Mouse (Mus musculus) ovary, postnatal 14 days (tissue): ENCODE data around the gene Apc2.
"Not testable (repeated sequence)": the region's sequence is repeated elsewhere in the genome, so short reads cannot be mapped to it uniquely, and the experiment has no call there.

Source experiments
- DNase-seq: peaks from one replicate; pipeline ENCODE4 v3.0.0; 2022; ENCODE audit warnings: low spot score

Gene Apc2

DNA sequence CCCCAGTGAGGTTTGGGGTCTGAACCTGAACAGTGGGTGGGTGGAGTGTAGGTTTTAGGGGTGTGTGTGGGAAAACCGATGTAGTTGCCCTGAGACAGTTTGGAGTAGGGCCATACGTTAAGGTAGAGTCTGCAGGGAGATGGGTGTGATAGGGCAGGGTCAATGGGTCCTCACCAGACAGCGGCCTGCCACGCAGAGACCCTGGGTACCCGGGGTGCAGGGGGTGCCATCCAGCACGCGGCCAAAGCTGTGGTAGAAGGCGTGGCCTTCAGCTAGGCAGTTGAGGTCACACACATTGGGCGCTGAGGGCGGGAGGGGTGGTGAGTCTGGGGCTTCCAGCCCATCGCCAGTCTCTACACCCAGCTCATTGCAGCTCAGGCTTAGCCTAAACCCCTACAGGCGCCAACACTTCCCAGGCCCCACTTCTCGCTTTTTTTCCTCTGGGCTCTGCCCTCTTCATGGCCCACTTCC, 47.7 kb downstream of the Apc2 start:
- DNase-seq: no peak

DNA sequence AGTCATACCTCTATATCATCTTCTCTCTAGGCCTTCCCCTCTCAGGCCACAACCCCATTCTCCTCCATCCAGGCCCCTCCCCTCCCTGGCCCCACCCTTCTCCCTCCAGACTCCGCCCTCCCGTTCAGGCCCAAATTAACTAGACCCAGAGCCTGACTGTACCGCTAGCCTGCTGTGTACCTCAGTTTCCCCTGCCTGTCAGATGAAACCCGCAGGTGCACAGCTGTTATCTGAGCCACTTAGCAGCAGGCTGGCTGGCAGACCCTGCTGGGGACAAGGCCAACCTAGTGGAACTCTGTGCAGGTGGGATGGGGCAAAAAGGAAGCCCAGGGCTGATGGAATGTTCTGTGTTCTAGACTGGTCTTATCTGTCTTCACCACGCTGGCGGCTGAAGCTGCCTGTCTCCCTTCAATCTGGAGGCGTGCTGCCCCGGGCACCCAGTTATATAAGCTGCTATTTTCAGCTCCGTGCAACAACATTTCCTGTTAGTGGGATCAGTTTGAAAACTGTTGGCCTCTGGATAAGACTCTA, 48.4 kb downstream of the Apc2 start:
- no peak for DNase-seq

GRCm38 (mm10) chr10:80345122-80345521, 49.3 kb downstream of the Apc2 start:
- DNase-seq: no peak

DNA sequence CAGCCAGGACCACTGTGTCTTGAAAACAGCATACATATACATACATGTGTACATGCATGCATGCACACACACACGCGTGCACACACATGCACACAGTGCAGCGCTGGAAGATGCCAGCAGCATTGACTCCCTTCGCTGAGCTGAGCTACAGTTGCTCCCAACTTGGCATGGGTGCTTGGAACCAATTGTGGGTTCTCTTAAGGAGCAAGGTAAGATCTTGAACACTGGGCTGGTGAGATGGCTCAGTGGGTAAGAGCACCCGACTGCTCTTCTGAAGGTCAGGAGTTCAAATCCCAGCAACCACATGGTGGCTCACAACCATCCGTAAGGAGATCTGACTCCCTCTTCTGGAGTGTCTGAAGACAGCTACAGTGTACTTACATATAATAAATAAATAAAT, 50.2 kb downstream of the Apc2 start:
- not testable (repeated sequence) for DNase-seq

GRCm38 (mm10) chr10:80347514-80347967, 51.8 kb downstream of the Apc2 start:
- DNase-seq: no peak

GRCm38 (mm10) chr10:80348244-80348781, 52.5 kb downstream of the Apc2 start, which contains the start of gene Adamtsl5:
TSS of gene Adamtsl5 (minus strand) at chr10:80348412.
- DNase-seq: peak; percentile 49

DNA sequence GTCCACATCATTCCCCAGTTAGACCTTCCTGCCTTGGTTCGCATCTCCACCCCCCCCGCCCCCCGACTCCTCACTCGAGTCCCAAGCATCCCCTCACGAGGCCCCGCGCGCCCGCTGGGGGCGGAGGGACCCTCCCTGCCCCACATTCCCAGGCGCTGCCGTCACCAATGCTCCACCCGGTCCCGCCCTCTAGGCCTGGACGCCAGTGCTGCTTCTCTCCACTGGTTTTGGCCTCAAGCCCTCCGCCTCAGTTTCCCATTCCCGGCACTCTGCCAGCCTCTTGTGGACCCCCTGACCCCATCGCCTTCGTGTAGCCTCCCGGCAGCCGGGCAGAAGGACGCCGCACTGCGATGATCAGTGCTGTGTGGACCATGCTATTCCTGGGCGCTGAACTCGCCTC, 53.2 kb downstream of the Apc2 start:
- DNase-seq: no peak

DNA sequence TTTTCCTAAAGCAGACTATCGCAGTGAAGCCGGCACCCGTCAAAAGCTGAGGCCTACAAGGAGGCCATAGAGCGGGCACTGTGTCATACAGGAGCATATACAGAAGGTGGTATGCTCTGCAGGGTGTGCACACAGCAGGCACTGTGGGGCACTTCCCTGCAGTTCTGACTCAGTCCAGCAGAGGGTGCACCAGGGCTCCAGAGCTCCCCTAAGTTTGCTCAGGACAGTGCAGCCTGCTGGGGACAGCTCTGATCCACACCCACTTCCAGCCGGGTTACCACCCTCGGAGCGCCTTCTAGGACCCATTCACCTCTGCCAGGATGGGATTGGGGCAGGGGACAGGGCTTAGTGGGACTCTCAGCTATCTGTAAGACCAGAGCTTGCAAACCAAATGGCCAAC, 54.5 kb downstream of the Apc2 start:
- DNase-seq: peak; percentile 91

- DNase-seq: no peak
These were observed 56.1 kb downstream of the Apc2 start for GRCm38 (mm10) chr10:80351896-80352295.

DNA sequence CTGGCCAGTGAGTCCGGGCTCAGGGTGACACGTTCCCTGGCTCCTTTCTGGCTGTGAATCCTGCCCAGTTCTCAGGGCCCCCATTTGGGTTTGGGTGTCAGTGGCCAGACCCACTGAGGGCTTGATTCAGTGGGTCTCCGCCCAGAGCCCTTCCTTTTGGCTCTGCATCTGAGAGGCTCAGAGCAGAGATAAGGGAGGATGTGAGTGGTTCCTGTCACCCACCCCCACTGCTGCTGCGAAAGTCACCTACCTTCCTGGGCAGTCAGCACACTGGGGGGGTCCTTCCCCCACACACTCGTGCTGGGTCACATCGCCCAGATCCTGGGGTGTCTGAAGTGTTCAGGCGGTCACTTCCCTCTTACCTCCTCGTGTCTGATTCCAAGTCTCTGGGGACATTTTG, 57.0 kb downstream of the Apc2 start:
- DNase-seq: no peak

GRCm38 (mm10) chr10:80355431-80355830, 59.7 kb downstream of the Apc2 start:
- DNase-seq: no peak

- DNase-seq: no peak
These were observed 60.4 kb downstream of the Apc2 start, which contains the start of gene Plk5 for GRCm38 (mm10) chr10:80356001-80356682. TSS of gene Plk5 (plus strand) at chr10:80356459.

DNA sequence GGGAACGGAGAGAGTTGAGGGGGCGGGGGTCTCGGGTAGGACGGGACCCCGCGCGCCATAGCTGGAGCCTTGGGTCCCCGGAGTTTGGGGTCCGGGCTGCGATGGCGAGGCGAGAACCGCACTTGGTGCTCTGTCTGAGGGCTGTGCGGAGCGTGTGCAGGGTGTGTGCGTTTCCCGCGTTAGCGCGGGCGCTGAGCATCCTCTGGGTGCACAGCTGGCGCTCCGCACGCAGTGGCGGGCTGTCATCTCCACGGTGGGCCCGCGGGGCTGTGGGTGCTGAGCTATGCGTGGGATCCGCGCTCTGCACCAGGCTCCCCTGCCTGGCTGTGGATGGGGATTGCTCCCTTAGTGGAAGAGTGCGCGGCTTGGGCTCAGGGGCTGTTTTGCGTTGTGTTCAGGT, 61.0 kb downstream of the Apc2 start:
- no peak for DNase-seq

DNA sequence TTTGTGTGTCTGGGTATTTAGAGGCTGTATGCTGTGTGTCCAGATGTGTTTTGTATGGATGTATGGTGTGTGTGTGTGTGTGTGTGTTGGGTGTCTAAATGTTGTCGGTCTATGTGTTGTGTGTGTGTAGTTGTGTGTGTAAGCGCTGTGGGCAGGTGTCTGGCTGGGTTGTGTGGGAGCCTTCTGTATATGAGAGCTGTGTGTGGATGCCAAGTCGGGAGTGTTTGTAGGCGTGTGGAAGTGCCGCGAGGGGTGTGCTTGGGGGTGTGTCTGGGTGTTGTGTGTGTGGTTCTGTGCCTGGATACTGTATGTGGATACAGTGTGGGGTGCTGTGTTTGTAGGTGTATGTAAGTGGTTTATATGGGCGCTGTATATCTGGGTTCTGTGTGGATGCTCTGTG, 61.6 kb downstream of the Apc2 start:
- DNase-seq: no peak

DNA sequence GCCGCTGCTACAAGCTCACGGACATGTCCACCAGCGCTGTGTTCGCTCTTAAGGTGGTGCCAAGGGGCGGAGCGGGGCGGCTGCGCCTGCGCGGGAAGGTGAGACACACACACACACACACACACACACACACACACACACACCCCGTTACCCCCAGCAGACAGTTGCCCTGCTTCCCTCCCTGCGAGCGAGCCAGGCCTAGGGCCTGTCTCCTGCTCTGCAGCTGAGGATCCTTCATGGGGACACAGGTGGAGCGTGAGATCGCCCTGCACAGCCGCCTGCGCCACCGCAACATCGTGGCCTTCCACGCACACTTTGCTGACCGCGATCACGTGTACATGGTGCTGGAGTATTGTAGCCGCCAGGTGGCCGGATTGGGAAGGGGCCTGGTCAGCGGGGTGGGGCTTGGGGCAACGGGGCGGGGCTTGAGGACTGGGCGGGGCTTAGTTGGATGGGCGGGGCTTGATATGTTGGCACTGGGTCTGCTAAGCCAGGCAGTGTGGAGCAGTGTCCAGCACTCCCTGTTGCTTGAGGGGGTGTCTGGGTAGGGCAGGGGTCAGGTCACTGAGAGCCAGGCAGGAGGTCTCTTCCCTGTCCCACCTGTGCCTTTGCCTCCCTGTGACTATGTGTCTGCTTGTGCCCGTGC, 62.3 kb downstream of the Apc2 start:
- peak; percentile 47 for DNase-seq

- DNase-seq: no peak
These were observed 68.0 kb downstream of the Apc2 start for GRCm38 (mm10) chr10:80363734-80364133.

DNA sequence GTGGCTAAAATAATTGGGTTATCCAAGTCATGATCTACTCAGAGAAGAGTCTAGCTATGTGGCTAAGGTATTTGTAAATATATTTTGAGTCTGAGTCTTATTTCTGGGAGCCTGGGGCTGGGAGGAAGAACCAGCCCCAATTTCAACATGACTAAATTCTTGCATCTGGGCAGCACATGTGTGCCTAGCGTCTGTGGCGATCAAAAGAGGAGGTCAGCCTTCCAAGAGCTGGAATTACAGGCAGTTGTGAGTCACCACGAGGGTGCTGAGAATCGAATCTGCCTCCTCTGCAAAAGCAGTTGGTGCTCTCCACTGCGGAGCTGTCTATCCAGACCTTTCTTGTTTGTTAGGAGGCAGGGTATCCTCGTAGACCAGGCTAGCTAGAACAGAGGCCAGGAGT, 70.0 kb downstream of the Apc2 start:
- DNase-seq: no peak
